Mouse (Mus musculus) intestine, postnatal 0 days (tissue): ENCODE measurements around the gene Zfp941. TPM values are rescaled to one million over a fixed set of nuclear protein-coding genes. Genes with fewer than 3 reads are reported as not detected.
A peak's percentile ranks its signal among the peaks of the same experiment; 100 is the strongest.

Source experiments
- ATAC-seq: fragments of 200-750 bp; cut with Nextera tagmentation; 2 replicates; pipeline ENCODE4 v1.8.0; 2017; ENCODE audit warnings: mild to moderate bottlenecking, moderate TSS enrichment, moderate library complexity
- H3K27ac ChIP-seq: fragments of 300-500 bp; sonication (generic); 2 replicates; pipeline ENCODE4 v1.5.1; 2014; ENCODE audit warnings: mild to moderate bottlenecking, low read depth, low read length, moderate library complexity
- H3K27me3 ChIP-seq: fragments of 300-500 bp; sonication (generic); replicated peaks from 2 replicates; pipeline ENCODE4 v1.6.1; 2014; ENCODE audit warnings: low read length, mixed read lengths; ENCODE audit not compliant: control insufficient read depth, insufficient read depth
- H3K36me3 ChIP-seq: fragments of 300-500 bp; sonication (generic); 2 replicates; pipeline ENCODE4 v1.6.1; 2014; ENCODE audit warnings: mild to moderate bottlenecking, moderate library complexity; ENCODE audit not compliant: control insufficient read depth, insufficient read depth
- H3K4me1 ChIP-seq: fragments of 300-500 bp; sonication (generic); replicated peaks from 2 replicates; pipeline ENCODE4 v1.6.1; 2014; ENCODE audit warnings: antibody characterized with exemption, low read length, mixed read lengths; ENCODE audit not compliant: control insufficient read depth, insufficient read depth
- H3K4me2 ChIP-seq: fragments of 300-500 bp; sonication (generic); replicated peaks from 2 replicates; pipeline ENCODE4 v1.6.1; 2014; ENCODE audit warnings: low read depth, mild to moderate bottlenecking, moderate library complexity
- H3K4me3 ChIP-seq: fragments of 300-500 bp; sonication (generic); 2 replicates; pipeline ENCODE4 v1.5.1; 2014; ENCODE audit warnings: low read depth, low read length
- H3K9ac ChIP-seq: fragments of 300-500 bp; sonication (generic); 2 replicates; pipeline ENCODE4 v1.6.1; 2014; ENCODE audit warnings: mild to moderate bottlenecking, low read depth, low read length
- H3K9me3 ChIP-seq: fragments of 300-500 bp; sonication (generic); 2 replicates; pipeline ENCODE4 v1.6.1; 2016; ENCODE audit warnings: mixed run types; ENCODE audit not compliant: control insufficient read depth
- CTCF ChIP-seq: sonication (generic); IDR thresholded peaks from 2 replicates; pipeline ENCODE4 v1.5.1; 2016; ENCODE audit warnings: low read depth, mild to moderate bottlenecking, control low read depth, antibody characterized with exemption, moderate library complexity
- WGBS: fragments of 180-500 bp; shearing (Covaris S2); extraction: QIAGEN DNeasy Blood & Tissue Kit; methylation state at CpG from one replicate; pipeline ENCODE4 v1.1.7; 2014; 5-methylcytosine and 5-hydroxymethylcytosine counted together
- polyA plus RNA-seq: library from polyadenylated mRNA; unstranded; fragments of >200 nt; fragmentation: Nextera tagmentation; extraction: Ambion mirVana; gene quantifications from 2 replicates; pipeline ENCODE4 v1.2.1, GENCODE M21; 2015

Zfp941 gene
- polyA plus RNA-seq, 1 experiment from 2014 or later: 0.76 TPM

GRCm38 (mm10) chr7:140848591-140848990 lies 26.6 kb upstream of the Zfp941 start:
- 89% methylated on average over 10 of the region's 10 CpGs for WGBS
- no peaks in the 10 kb centered on the region; the same call in 1 of the 2 replicates for H3K27me3 ChIP-seq
- H3K27ac ChIP-seq: no peak overlapping the region
- no peak for TF ChIP-seq CTCF
- no peak overlapping the region for H3K4me2 ChIP-seq
- no peaks in the 10 kb centered on the region for H3K4me1 ChIP-seq
- ATAC-seq: no peak
- no peak overlapping the region for H3K9ac ChIP-seq
- H3K4me3 ChIP-seq: no peak overlapping the region
- H3K9me3 ChIP-seq: no peaks in the 10 kb centered on the region
- H3K36me3 ChIP-seq: peaks cover 23% of the 10 kb centered on the region

- H3K9me3 ChIP-seq: no peaks in the 10 kb centered on the region
- WGBS: 58% methylated on average over 11 of the region's 11 CpGs
- H3K27ac ChIP-seq: no peak within 1 kb of the TSS
- no peaks in the 10 kb centered on the region; the same call in 1 of the 2 replicates for H3K27me3 ChIP-seq
- H3K4me1 ChIP-seq: no peaks in the 10 kb centered on the region
- H3K36me3 ChIP-seq: peaks cover 17% of the 10 kb centered on the region
- H3K9ac ChIP-seq: no peak within 1 kb of the TSS
- H3K4me2 ChIP-seq: no peak within 1 kb of the TSS
- no peak for TF ChIP-seq CTCF
- no peak within 1 kb of the TSS for H3K4me3 ChIP-seq
- no peak for ATAC-seq
Observed at GRCm38 (mm10) chr7:140847755-140848580, 26.0 kb upstream of the Zfp941 start, which contains the start of gene Odf3. TSS of gene Odf3 (plus strand) at chr7:140847805.

GRCm38 (mm10) chr7:140846676-140847075 lies 24.7 kb upstream of the Zfp941 start:
- Histone ChIP-seq H3K4me1 (no peaks in the 10 kb centered on the region), H3K27ac (no peak overlapping the region), H3K9ac (no peak overlapping the region), H3K9me3 (no peaks in the 10 kb centered on the region), H3K36me3 (peaks cover 4% of the 10 kb centered on the region), H3K27me3 (no peaks in the 10 kb centered on the region; the same call in 1 of the 2 replicates), H3K4me3 (no peak overlapping the region), H3K4me2 (no peak overlapping the region)
- TF ChIP-seq CTCF: no peak
- 79% methylated on average over 10 of the region's 10 CpGs for WGBS
- no peak for ATAC-seq

GRCm38 (mm10) chr7:140845683-140846082 lies 23.7 kb upstream of the Zfp941 start:
- H3K9ac ChIP-seq: no peak overlapping the region

GRCm38 (mm10) chr7:140844905-140845665 lies 23.1 kb upstream of the Zfp941 start, which contains the start of gene Scgb1c1:
TSS of gene Scgb1c1 (plus strand) at chr7:140845547.
- H3K9me3 ChIP-seq: no peaks in the 10 kb centered on the region
- WGBS: 27% methylated on average over 14 of the region's 14 CpGs
- peak; percentile 96 for TF ChIP-seq CTCF
- H3K9ac ChIP-seq: no peak within 1 kb of the TSS
- H3K27ac ChIP-seq: no peak within 1 kb of the TSS
- no peaks in the 10 kb centered on the region for H3K36me3 ChIP-seq
- peak; percentile 70 for ATAC-seq
- H3K27me3 ChIP-seq: no peaks in the 10 kb centered on the region; the same call in 1 of the 2 replicates
- no peak within 1 kb of the TSS for H3K4me3 ChIP-seq
- H3K4me2 ChIP-seq: no peak within 1 kb of the TSS
- no peaks in the 10 kb centered on the region for H3K4me1 ChIP-seq

More at GRCm38 (mm10) chr7:140845683-140846082, 23.7 kb upstream of the Zfp941 start:
- Histone ChIP-seq H3K9me3 (no peaks in the 10 kb centered on the region), H3K27ac (no peak overlapping the region), H3K4me2 (no peak overlapping the region), H3K27me3 (no peaks in the 10 kb centered on the region; the same call in 1 of the 2 replicates), H3K4me1 (no peaks in the 10 kb centered on the region), H3K36me3 (no peaks in the 10 kb centered on the region), H3K4me3 (no peak overlapping the region)
- WGBS: 62% methylated on average over 4 of the region's 4 CpGs
- no peak for ATAC-seq
- peak; percentile 40 for TF ChIP-seq CTCF

- ATAC-seq: no peak
- no peak for TF ChIP-seq CTCF
- 69% methylated on average over 7 of the region's 7 CpGs for WGBS
Observed at GRCm38 (mm10) chr7:140843806-140844205, 21.8 kb upstream of the Zfp941 start.

More at GRCm38 (mm10) chr7:140843806-140844205, 21.8 kb upstream of the Zfp941 start:
- no peaks in the 10 kb centered on the region for H3K9me3 ChIP-seq
- H3K4me1 ChIP-seq: no peaks in the 10 kb centered on the region
- H3K36me3 ChIP-seq: no peaks in the 10 kb centered on the region
- no peak overlapping the region for H3K9ac ChIP-seq
- H3K4me3 ChIP-seq: no peak overlapping the region
- no peaks in the 10 kb centered on the region; the same call in 1 of the 2 replicates for H3K27me3 ChIP-seq
- no peak overlapping the region for H3K4me2 ChIP-seq
- H3K27ac ChIP-seq: no peak overlapping the region
